Mouse (Mus musculus) CD4-positive naive resting alpha-beta T cell, adult 76 days (primary cell): ENCODE results near the gene Fbxw21. TPM values are rescaled to one million over a fixed set of nuclear protein-coding genes. Genes with fewer than 3 reads are reported as not detected.

Experiments used
- total RNA-seq: library from RNA; stranded (reverse); gene quantifications from one replicate; pipeline ENCODE4 v1.2.4, GENCODE M21; 2023

The Fbxw21 gene
- total RNA-seq = not detected

GRCm38 (mm10) chr9:109161941-109162340 lies at the start of gene Fbxw21:
Gene Fbxw21 (minus strand): TSS chr9:109162041.

GRCm38 (mm10) chr9:109195875-109196274 lies 34.0 kb upstream of the Fbxw21 start, which contains the start of gene Fbxw13:
Gene Fbxw13 (minus strand): TSS chr9:109195975.

GRCm38 (mm10) chr9:109095137-109095982 lies 66.5 kb downstream of the Fbxw21 start, which contains the start of gene Plxnb1:
Gene Plxnb1 (plus strand): TSS chr9:109095389.

Other genes with a start within 250 kb of the Fbxw21 start
- not detected for gene Tmem89, start 247.4 kb downstream of the Fbxw21 start, total RNA-seq
- gene Uqcrc1, start 225.4 kb downstream of the Fbxw21 start, total RNA-seq = 182 TPM
- gene Col7a1, start 208.5 kb downstream of the Fbxw21 start, total RNA-seq = 5.4 TPM
- gene Ucn2, start 176.0 kb downstream of the Fbxw21 start, total RNA-seq = not detected
- gene Pfkfb4, start 170.3 kb downstream of the Fbxw21 start, total RNA-seq = 13.6 TPM
- 2,542 TPM for gene Shisa5, start 123.5 kb downstream of the Fbxw21 start, total RNA-seq
- 17.6 TPM for gene Trex1, start 102.3 kb downstream of the Fbxw21 start, total RNA-seq
- gene Atrip, start 87.9 kb downstream of the Fbxw21 start, total RNA-seq = 30.3 TPM
- 5.5 TPM for gene Ccdc51, start 79.5 kb downstream of the Fbxw21 start, total RNA-seq
- 299 TPM for gene Tma7, start 79.5 kb downstream of the Fbxw21 start, total RNA-seq
- gene Plxnb1, start 66.7 kb downstream of the Fbxw21 start, total RNA-seq = 2.9 TPM
- not detected for gene Fbxw13, start 33.9 kb upstream of the Fbxw21 start, total RNA-seq
- not detected for gene Fbxw20, start 72.7 kb upstream of the Fbxw21 start, total RNA-seq
- not detected for gene Fbxw14, start 125.6 kb upstream of the Fbxw21 start, total RNA-seq
- gene Fbxw28, start 177.6 kb upstream of the Fbxw21 start, total RNA-seq = not detected
- gene Fbxw22, start 242.3 kb upstream of the Fbxw21 start, total RNA-seq = not detected